Mouse (Mus musculus): ENCODE results near the gene Cdk5. TPM values are rescaled to one million over a fixed set of nuclear protein-coding genes. Genes with fewer than 3 reads are reported as not detected.

Gene Cdk5
- polyA plus RNA-seq, 1 experiment from 2014 or later = 48.6 TPM

DNA sequence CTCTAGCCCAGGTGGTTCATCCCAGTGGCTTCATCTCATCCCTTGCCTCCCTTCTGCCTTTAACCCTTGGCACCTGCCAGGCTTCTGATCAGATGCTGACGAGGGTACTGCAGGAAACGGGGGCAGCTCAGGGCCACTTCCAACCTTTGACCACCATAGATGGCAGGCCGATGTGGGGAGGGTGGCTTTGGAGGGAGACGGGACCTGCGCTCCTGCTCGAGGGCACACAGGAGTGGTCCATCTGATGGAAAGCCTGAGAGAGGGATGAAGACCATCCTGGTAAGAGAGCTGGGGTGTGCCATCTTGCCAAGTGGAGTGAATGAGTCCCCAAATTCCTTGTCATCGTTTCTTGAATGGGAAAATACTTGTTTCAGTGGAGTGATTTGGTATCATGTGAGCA is 19.9 kb upstream of the Cdk5 start:
- no peak overlapping the region for H3K4me3 ChIP-seq (ENCODE audit: low read depth, low read length)
- H3K36me3 ChIP-seq (ENCODE audit: control insufficient read depth, insufficient read depth, low read length) = peaks cover 23% of the 10 kb centered on the region
- H3K27me3 ChIP-seq (ENCODE audit: control insufficient read depth, insufficient read depth, low read length) = no peaks in the 10 kb centered on the region
- WGBS = 94% methylated on average over 7 of the region's 7 CpGs
- no peak overlapping the region for H3K27ac ChIP-seq (replicated peaks; ENCODE audit: low read depth, low read length)
- DNase-seq (ENCODE audit: low spot score) = no peak
- H3K9me3 ChIP-seq (ENCODE audit: control insufficient read depth, low read length) = no peaks in the 10 kb centered on the region
- no peak overlapping the region for H3K9ac ChIP-seq (ENCODE audit: low read length)
- no peak overlapping the region for H3K4me2 ChIP-seq (ENCODE audit: low read depth, severe bottlenecking)
- peaks cover 11% of the 10 kb centered on the region for H3K4me1 ChIP-seq (ENCODE audit: control insufficient read depth, insufficient read depth, low read length)
- ATAC-seq (ENCODE audit: insufficient number of reproducible peaks, low FRiP score, low TSS enrichment, low read depth) = no peak

GRCm38 (mm10) chr5:24442029-24442428 is 18.7 kb upstream of the Cdk5 start:
- Histone ChIP-seq H3K27ac (replicated peaks; ENCODE audit: low read depth, low read length) (no peak overlapping the region), H3K4me2 (ENCODE audit: low read depth, severe bottlenecking) (no peak overlapping the region), H3K4me1 (ENCODE audit: control insufficient read depth, insufficient read depth, low read length) (peaks cover 5% of the 10 kb centered on the region), H3K4me3 (ENCODE audit: low read depth, low read length) (no peak overlapping the region), H3K9ac (ENCODE audit: low read length) (no peak overlapping the region), H3K9me3 (ENCODE audit: control insufficient read depth, low read length) (no peaks in the 10 kb centered on the region), H3K36me3 (ENCODE audit: control insufficient read depth, insufficient read depth, low read length) (peaks cover 23% of the 10 kb centered on the region), H3K27me3 (ENCODE audit: control insufficient read depth, insufficient read depth, low read length) (no peaks in the 10 kb centered on the region)
- ATAC-seq (ENCODE audit: insufficient number of reproducible peaks, low FRiP score, low TSS enrichment, low read depth) (no peak), DNase-seq (ENCODE audit: low spot score) (no peak)
- WGBS = 84% methylated on average over 9 of the region's 9 CpGs

DNA sequence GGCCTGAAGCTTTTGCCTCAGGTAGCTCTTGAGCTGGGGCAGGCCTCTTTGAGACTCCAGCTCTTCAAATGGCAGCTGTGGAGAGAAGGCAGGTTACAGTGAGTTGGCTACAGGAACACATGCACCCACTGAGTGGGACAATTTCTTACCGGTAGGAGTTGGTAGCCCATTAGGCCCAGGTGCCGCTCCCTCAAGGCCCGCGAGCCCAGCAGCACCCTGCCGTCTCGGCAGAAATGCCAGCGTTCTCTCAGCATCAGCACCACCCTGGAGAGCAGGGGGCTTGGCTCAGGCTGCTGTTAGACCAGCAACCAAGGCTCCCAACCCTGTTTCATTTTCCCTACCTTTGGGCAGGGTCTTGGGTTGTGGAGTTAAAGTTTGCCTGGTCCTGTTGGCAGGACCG is 17.9 kb upstream of the Cdk5 start:
- no peak overlapping the region for H3K9ac ChIP-seq (ENCODE audit: low read length)
- no peaks in the 10 kb centered on the region for H3K27me3 ChIP-seq (ENCODE audit: control insufficient read depth, insufficient read depth, low read length)
- DNase-seq (ENCODE audit: low spot score) = no peak
- 94% methylated on average over 8 of the region's 8 CpGs for WGBS
- H3K9me3 ChIP-seq (ENCODE audit: control insufficient read depth, low read length) = no peaks in the 10 kb centered on the region
- no peak for ATAC-seq (ENCODE audit: insufficient number of reproducible peaks, low FRiP score, low TSS enrichment, low read depth)
- H3K4me2 ChIP-seq (ENCODE audit: low read depth, severe bottlenecking) = no peak overlapping the region
- peaks cover 5% of the 10 kb centered on the region for H3K4me1 ChIP-seq (ENCODE audit: control insufficient read depth, insufficient read depth, low read length)
- no peak overlapping the region for H3K27ac ChIP-seq (replicated peaks; ENCODE audit: low read depth, low read length)
- H3K36me3 ChIP-seq (ENCODE audit: control insufficient read depth, insufficient read depth, low read length) = peaks cover 23% of the 10 kb centered on the region
- no peak overlapping the region for H3K4me3 ChIP-seq (ENCODE audit: low read depth, low read length)

GRCm38 (mm10) chr5:24433993-24434392 is 10.7 kb upstream of the Cdk5 start:
- Histone ChIP-seq H3K4me3 (ENCODE audit: low read depth, low read length) (no peak overlapping the region), H3K27ac (replicated peaks; ENCODE audit: low read depth, low read length) (no peak overlapping the region), H3K9ac (ENCODE audit: low read length) (no peak overlapping the region), H3K4me1 (ENCODE audit: control insufficient read depth, insufficient read depth, low read length) (no peaks in the 10 kb centered on the region), H3K9me3 (ENCODE audit: control insufficient read depth, low read length) (no peaks in the 10 kb centered on the region), H3K27me3 (ENCODE audit: control insufficient read depth, insufficient read depth, low read length) (no peaks in the 10 kb centered on the region), H3K36me3 (ENCODE audit: control insufficient read depth, insufficient read depth, low read length) (peaks cover 40% of the 10 kb centered on the region), H3K4me2 (ENCODE audit: low read depth, severe bottlenecking) (no peak overlapping the region)
- 89% methylated on average over 8 of the region's 8 CpGs for WGBS
- DNase-seq (ENCODE audit: low spot score) (no peak), ATAC-seq (ENCODE audit: insufficient number of reproducible peaks, low FRiP score, low TSS enrichment, low read depth) (no peak)

DNA sequence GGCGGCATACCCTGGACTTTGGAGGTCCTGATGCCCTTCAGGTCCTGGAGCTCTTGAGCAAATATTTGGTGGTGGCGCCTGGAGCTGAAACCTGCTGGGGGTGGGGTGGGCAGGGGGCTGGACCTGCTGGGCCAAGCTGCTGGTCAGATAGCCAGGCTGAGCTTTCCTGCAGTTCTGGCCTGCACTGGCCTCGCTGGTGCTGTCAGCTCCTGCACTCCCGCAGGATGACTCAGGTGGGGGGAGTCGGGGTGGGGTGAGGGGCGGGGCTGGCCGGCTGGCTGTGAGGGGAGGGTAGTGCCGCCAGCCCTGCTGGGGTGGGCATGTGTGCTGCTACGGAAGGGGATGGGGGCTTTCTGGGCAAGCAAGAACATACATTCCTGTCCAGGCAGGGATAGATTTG is 5.3 kb upstream of the Cdk5 start:
- WGBS = 8% methylated on average over 9 of the region's 9 CpGs
- no peak overlapping the region for H3K9ac ChIP-seq (ENCODE audit: low read length)

DNA sequence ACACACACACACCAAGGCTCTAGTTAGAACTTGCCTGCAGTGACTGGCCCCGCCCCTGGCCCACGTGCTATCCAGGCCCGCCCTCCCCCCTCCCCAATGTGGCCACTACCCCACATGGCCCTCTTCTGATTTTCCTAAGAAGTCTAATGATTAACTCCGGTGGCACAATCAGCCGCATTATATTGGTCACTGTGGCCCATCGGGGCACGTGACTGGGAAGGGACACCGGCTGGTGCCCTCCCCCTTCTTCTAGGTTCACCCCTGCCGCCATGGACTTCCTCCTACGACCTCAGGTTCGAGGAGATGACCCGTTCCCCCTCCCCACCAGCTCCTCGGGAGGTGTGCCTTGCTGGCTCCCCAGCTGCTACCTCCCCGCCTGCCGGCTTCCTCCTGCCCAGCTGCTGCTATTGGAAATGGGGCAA is 4.7 kb upstream of the Cdk5 start:
- H3K27ac ChIP-seq (replicated peaks; ENCODE audit: low read depth, low read length) = no peak overlapping the region; the same call in 1 of the 2 replicates
- H3K4me1 ChIP-seq (ENCODE audit: control insufficient read depth, insufficient read depth, low read length) = peaks cover 39% of the 10 kb centered on the region
- DNase-seq (ENCODE audit: low spot score) (peak; percentile 62), ATAC-seq (ENCODE audit: insufficient number of reproducible peaks, low FRiP score, low TSS enrichment, low read depth) (no peak)
- no peaks in the 10 kb centered on the region for H3K9me3 ChIP-seq (ENCODE audit: control insufficient read depth, low read length)
- H3K4me3 ChIP-seq (ENCODE audit: low read depth, low read length) = no peak overlapping the region
- peak overlapping the region; percentile 87; the same call in 1 of the 2 replicates for H3K4me2 ChIP-seq (ENCODE audit: low read depth, severe bottlenecking)
- H3K27me3 ChIP-seq (ENCODE audit: control insufficient read depth, insufficient read depth, low read length) = no peaks in the 10 kb centered on the region
- H3K36me3 ChIP-seq (ENCODE audit: control insufficient read depth, insufficient read depth, low read length) = peaks cover 21% of the 10 kb centered on the region
- H3K9ac ChIP-seq (ENCODE audit: low read length) = no peak overlapping the region
- 2% methylated on average over 14 of the region's 15 CpGs for WGBS

More for the DNA sequence above, 5.3 kb upstream of the Cdk5 start:
- Histone ChIP-seq H3K4me2 (ENCODE audit: low read depth, severe bottlenecking) (peak overlapping the region; percentile 87; the same call in 1 of the 2 replicates), H3K36me3 (ENCODE audit: control insufficient read depth, insufficient read depth, low read length) (peaks cover 23% of the 10 kb centered on the region), H3K27ac (replicated peaks; ENCODE audit: low read depth, low read length) (no peak overlapping the region), H3K4me3 (ENCODE audit: low read depth, low read length) (no peak overlapping the region), H3K4me1 (ENCODE audit: control insufficient read depth, insufficient read depth, low read length) (peaks cover 38% of the 10 kb centered on the region), H3K27me3 (ENCODE audit: control insufficient read depth, insufficient read depth, low read length) (no peaks in the 10 kb centered on the region), H3K9me3 (ENCODE audit: control insufficient read depth, low read length) (no peaks in the 10 kb centered on the region)
- DNase-seq (ENCODE audit: low spot score) = peak; percentile 28
- no peak for ATAC-seq (ENCODE audit: insufficient number of reproducible peaks, low FRiP score, low TSS enrichment, low read depth)

DNA sequence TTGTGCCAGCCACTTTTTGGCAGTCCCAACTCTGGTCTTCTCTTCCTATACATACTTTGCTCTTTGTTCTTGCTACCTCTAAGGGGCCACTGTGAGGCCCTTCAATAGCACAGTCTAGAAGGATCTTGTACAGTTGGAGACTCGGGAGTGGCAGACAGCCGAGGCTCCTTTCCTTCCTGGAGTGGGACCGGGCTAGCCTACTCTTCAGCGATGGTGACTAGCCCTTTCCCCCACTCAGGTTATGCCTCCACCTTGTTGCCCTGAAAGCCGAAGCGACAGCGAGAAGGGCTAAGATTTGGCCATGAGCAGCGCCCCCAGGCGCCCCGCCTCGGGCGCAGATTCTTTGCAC is 3.9 kb upstream of the Cdk5 start:
- Histone ChIP-seq H3K27me3 (ENCODE audit: control insufficient read depth, insufficient read depth, low read length) (no peaks in the 10 kb centered on the region), H3K27ac (replicated peaks; ENCODE audit: low read depth, low read length) (no peak overlapping the region), H3K4me2 (ENCODE audit: low read depth, severe bottlenecking) (peak overlapping the region; percentile 87), H3K4me3 (ENCODE audit: low read depth, low read length) (no peak overlapping the region), H3K4me1 (ENCODE audit: control insufficient read depth, insufficient read depth, low read length) (peaks cover 42% of the 10 kb centered on the region), H3K9ac (ENCODE audit: low read length) (no peak overlapping the region), H3K36me3 (ENCODE audit: control insufficient read depth, insufficient read depth, low read length) (peaks cover 17% of the 10 kb centered on the region), H3K9me3 (ENCODE audit: control insufficient read depth, low read length) (no peaks in the 10 kb centered on the region)
- WGBS = 9% methylated on average over 12 of the region's 12 CpGs
- no peak for DNase-seq (ENCODE audit: low spot score)
- no peak for ATAC-seq (ENCODE audit: insufficient number of reproducible peaks, low FRiP score, low TSS enrichment, low read depth)

GRCm38 (mm10) chr5:24426556-24427284 is 3.4 kb upstream of the Cdk5 start:
- 3% methylated on average over 9 of the region's 9 CpGs for WGBS
- no peaks in the 10 kb centered on the region for H3K27me3 ChIP-seq (ENCODE audit: control insufficient read depth, insufficient read depth, low read length)
- H3K27ac ChIP-seq (replicated peaks; ENCODE audit: low read depth, low read length) = no peak overlapping the region
- DNase-seq (ENCODE audit: low spot score) = no peak
- H3K36me3 ChIP-seq (ENCODE audit: control insufficient read depth, insufficient read depth, low read length) = peaks cover 13% of the 10 kb centered on the region
- H3K4me2 ChIP-seq (ENCODE audit: low read depth, severe bottlenecking) = peak overlapping the region; percentile 87
- no peak overlapping the region; the same call in 1 of the 2 replicates for H3K9ac ChIP-seq (ENCODE audit: low read length)
- peak overlapping the region; percentile 52 for H3K4me3 ChIP-seq (ENCODE audit: low read depth, low read length)
- no peak; the same call in 1 of the 2 replicates for ATAC-seq (ENCODE audit: insufficient number of reproducible peaks, low FRiP score, low TSS enrichment, low read depth)
- H3K9me3 ChIP-seq (ENCODE audit: control insufficient read depth, low read length) = no peaks in the 10 kb centered on the region
- peaks cover 42% of the 10 kb centered on the region for H3K4me1 ChIP-seq (ENCODE audit: control insufficient read depth, insufficient read depth, low read length)
